Mouse (Mus musculus): ENCODE measurements around the gene Det1. TPM values are rescaled to one million over a fixed set of nuclear protein-coding genes. Genes with fewer than 3 reads are reported as not detected.

The Det1 gene
- total and polyA plus RNA-seq, 2 experiments from 2014 or later: 7.0 to 11.9 TPM

DNA sequence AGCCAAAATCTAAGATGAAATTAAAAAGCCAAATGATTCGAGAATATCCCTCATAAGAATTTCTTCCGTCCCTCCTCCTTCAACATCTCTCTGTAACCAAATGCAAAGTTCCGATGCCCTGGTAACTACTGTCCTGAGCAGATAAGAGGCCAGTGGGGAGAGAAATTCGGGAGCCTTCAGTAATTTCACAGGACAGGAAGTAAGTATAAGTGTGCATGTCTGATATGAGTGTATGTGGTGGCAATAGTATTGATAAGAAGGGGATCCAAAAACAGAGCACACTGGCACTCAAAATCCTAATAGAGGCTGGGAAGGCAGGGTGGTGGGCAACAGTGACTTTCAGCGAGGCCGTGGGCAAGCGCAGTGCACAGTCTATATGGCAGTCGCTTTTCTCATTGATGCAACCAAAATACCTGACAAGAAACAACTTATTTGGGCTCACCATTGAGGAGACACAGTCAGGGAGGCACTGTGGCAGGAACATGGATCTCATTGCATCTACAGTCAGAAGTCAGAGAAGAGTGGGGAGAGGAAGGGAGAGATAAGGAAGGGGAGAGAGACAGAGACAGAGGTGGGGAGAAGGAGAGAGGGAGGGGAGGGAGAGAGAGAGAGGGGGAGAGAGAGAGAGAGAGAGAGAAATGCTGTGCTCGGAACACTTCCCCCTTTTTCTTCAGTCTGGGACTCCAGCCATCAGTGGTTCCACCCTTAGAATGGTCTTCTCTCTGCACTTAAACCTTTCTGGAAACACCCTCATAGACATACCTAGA lies 47.1 kb downstream of the Det1 start:
- Histone ChIP-seq H3K27me3 (ENCODE audit: insufficient read depth, low read length) (no peaks in the 10 kb centered on the region), H3K36me3 (ENCODE audit: insufficient read depth) (no peaks in the 10 kb centered on the region), H3K4me2 (ENCODE audit: low read depth) (no peak overlapping the region), H3K9ac (no peak overlapping the region), H3K4me3 (ENCODE audit: low read depth, low read length) (no peak overlapping the region), H3K9me3 (ENCODE audit: low read length) (no peaks in the 10 kb centered on the region), H3K4me1 (ENCODE audit: insufficient read depth) (peaks cover 19% of the 10 kb centered on the region), H3K27ac (ENCODE audit: low read depth, low read length) (no peak overlapping the region)
- 74% methylated on average over 9 of the region's 9 CpGs for WGBS
- TF ChIP-seq CTCF (IDR thresholded peaks at IDR 0.05; ENCODE audit: low read depth): no peak
- DNase-seq (no peak), ATAC-seq (no peak)

DNA sequence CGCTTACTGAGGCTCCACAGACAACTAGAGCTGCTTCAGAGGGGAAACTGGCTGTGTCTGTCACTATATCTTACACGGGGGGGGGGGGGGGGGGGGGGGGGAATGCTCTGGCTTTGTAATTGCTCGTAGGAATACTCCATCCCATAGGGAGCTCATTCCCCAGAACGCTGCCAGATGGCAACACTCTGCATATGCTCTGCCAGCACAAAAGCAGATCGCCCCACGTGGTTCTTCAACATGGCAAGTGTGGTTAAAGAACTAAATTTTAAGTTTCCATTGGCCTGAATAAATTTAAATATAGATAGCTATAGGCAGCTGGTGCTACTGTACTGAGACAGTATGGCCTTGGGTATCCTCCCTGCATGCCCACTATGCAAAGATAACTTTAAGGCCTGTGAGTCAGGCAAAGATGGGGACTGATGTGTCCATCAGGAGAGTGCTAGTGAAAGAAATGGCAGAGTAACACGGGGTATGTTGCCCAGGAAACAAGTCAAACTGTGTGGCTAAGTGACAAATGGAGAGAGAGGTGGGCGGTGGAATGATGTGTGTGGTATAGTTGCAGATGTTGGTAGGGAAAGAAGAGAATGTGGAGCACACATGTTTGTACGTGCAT lies 49.1 kb downstream of the Det1 start:
- no peak overlapping the region for H3K4me3 ChIP-seq (ENCODE audit: low read depth, low read length)
- H3K4me1 ChIP-seq (ENCODE audit: insufficient read depth): peaks cover 19% of the 10 kb centered on the region
- no peak overlapping the region for H3K4me2 ChIP-seq (ENCODE audit: low read depth)
- 0 out of 2 replicates have a peak, but pooled peaks cover 6% of the 10 kb centered on the region for H3K36me3 ChIP-seq (ENCODE audit: insufficient read depth)
- no peaks in the 10 kb centered on the region for H3K27me3 ChIP-seq (ENCODE audit: insufficient read depth, low read length)
- WGBS: 22% methylated on average over 9 of the region's 9 CpGs
- DNase-seq (peak; percentile 93), ATAC-seq (peak; percentile 89)
- no peak overlapping the region for H3K9ac ChIP-seq
- no peak for TF ChIP-seq CTCF (IDR thresholded peaks at IDR 0.05; ENCODE audit: low read depth)
- H3K9me3 ChIP-seq (ENCODE audit: low read length): no peaks in the 10 kb centered on the region
- peak overlapping the region; percentile 86 for H3K27ac ChIP-seq (ENCODE audit: low read depth, low read length)

DNA sequence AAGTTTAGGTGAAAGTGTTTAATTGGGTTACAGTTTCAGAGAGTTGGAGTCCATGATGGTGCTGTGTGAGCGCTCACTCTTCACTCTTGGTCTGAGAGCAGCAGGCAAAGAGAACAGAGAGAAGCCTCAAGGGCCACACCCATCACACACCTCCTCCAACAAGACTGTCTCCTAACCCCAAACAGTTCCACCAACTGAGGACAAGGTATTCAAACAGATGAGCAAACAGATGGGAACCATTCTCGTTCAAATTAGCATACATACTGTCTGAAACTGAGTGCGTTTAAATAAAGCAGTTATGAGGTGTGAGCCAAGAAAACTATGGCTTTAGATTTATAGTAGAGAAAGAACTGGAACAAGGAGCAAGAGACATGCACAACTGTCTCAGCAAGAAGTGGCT lies 50.4 kb downstream of the Det1 start:
- Histone ChIP-seq H3K4me3 (ENCODE audit: low read depth, low read length) (no peak overlapping the region), H3K36me3 (ENCODE audit: insufficient read depth) (peaks cover 17% of the 10 kb centered on the region; the same call in 1 of the 2 replicates), H3K27me3 (ENCODE audit: insufficient read depth, low read length) (no peaks in the 10 kb centered on the region), H3K9me3 (ENCODE audit: low read length) (no peaks in the 10 kb centered on the region), H3K27ac (ENCODE audit: low read depth, low read length) (no peak overlapping the region), H3K4me1 (ENCODE audit: insufficient read depth) (peaks cover 18% of the 10 kb centered on the region), H3K9ac (no peak overlapping the region), H3K4me2 (ENCODE audit: low read depth) (no peak overlapping the region)
- WGBS: 71% methylated on average over 3 of the region's 3 CpGs
- no peak for TF ChIP-seq CTCF (IDR thresholded peaks at IDR 0.05; ENCODE audit: low read depth)
- DNase-seq: peak; percentile 39
- ATAC-seq: no peak

DNA sequence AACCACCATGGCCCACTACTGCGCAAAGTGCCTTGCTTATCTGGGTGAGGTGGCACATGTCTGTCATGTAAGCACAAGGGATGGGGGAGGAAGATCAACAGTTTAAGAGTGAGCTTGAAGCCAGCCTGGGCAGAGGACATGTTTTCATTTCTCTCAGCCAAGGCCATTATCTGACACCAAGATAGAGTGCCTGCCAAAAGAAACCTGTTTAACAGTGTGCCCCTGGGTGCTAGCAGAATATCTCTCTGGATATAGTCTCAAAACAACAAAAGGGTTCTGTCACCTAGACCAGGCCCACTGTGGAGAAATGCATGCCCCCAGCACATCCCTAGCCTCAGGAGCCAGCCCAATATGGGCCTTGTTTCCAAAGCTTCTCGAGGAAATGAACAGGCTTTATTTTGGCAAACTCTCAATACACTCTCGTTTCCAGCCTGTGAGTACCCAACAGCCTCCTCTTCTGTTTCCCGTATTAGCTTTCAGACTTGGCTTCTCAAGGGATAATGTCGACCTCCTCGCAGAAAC lies 52.4 kb downstream of the Det1 start:
- no peaks in the 10 kb centered on the region for H3K27me3 ChIP-seq (ENCODE audit: insufficient read depth, low read length)
- H3K27ac ChIP-seq (ENCODE audit: low read depth, low read length): no peak overlapping the region
- H3K4me3 ChIP-seq (ENCODE audit: low read depth, low read length): no peak overlapping the region
- 49% methylated on average over 6 of the region's 6 CpGs for WGBS
- peaks cover 31% of the 10 kb centered on the region for H3K36me3 ChIP-seq (ENCODE audit: insufficient read depth)
- no peak for TF ChIP-seq CTCF (IDR thresholded peaks at IDR 0.05; ENCODE audit: low read depth)
- no peak for DNase-seq
- H3K9me3 ChIP-seq (ENCODE audit: low read length): no peaks in the 10 kb centered on the region
- H3K9ac ChIP-seq: no peak overlapping the region
- H3K4me1 ChIP-seq (ENCODE audit: insufficient read depth): peaks cover 15% of the 10 kb centered on the region
- ATAC-seq: no peak
- no peak overlapping the region for H3K4me2 ChIP-seq (ENCODE audit: low read depth)

DNA sequence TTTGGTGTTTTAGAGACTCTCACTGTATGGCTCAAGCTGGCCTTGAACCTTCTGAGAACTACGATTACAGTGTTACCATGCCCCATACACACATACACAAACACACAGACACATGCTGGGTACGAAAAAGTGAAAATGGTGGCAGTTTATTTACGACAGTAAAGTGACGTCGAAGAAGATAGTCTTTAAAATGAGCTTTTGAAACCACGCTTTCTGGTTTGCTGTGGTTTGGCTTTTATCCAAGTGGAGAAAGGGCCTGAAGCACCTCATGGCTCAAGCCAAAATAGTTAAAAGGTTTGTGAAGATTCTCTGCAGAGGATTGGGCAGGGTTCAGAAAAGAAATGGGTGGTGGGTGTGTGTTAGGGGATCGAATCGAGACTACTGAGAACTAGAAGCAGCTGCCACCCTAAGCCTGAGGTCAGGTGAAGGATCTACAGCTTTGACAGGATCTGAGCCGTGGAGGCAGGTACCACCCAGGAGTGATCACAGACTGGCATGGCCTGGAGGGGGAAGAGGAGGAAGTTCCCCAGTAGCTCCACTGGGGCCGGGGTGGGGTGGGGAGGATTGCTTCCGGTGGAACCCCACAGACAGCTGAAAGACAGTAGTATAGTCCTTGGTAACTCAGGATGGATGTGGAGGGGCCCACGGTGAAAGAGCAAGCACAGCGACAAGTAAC lies 53.0 kb downstream of the Det1 start:
- H3K27me3 ChIP-seq (ENCODE audit: insufficient read depth, low read length): no peaks in the 10 kb centered on the region
- DNase-seq: no peak
- H3K9ac ChIP-seq: no peak overlapping the region
- peaks cover 37% of the 10 kb centered on the region for H3K36me3 ChIP-seq (ENCODE audit: insufficient read depth)
- no peak overlapping the region for H3K27ac ChIP-seq (ENCODE audit: low read depth, low read length)
- no peak overlapping the region for H3K4me3 ChIP-seq (ENCODE audit: low read depth, low read length)
- no peak for TF ChIP-seq CTCF (IDR thresholded peaks at IDR 0.05; ENCODE audit: low read depth)
- no peaks in the 10 kb centered on the region for H3K9me3 ChIP-seq (ENCODE audit: low read length)
- WGBS: 84% methylated on average over 13 of the region's 13 CpGs
- no peak overlapping the region for H3K4me2 ChIP-seq (ENCODE audit: low read depth)
- no peak for ATAC-seq
- H3K4me1 ChIP-seq (ENCODE audit: insufficient read depth): peaks cover 15% of the 10 kb centered on the region

DNA sequence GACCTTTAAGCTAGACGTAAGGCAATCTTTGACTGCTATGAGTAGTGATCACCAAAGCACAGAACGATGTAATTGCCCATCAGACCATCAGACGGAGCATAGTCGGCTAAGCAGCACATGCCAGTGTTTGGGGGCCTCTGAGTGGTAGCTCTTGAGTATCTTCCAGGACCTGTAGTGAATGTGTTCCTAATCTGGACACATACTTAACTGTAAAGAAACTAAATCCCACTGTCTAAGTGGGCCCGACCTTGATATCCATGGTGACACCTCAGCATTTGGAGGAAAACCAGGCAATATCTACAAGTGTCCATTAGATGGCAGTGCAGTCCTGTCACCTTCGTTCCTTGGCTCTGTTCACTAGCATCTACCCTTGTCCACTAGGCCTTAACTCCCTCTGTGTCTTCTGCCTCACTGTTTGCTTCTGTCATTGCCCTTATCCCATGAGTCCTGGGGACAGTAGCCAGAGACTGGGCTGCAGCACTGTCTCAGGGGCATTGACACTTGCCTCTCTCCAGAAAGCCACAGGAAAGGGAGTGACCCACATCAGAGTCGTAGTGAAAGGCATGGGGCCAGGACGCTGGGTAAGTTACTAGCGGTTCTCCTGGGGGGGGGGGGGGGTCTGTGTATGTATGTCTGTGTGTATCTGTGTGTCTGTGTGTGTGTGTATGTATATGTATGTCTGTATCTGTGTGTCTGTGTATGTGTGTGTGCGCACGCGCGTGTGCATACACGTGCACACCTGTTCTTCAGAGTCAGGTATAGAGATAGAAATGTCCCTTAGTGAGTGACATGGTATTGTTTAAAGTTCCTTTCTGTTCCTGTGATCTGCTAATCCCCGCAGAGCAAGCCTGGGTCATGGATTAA lies 55.5 kb downstream of the Det1 start:
- H3K4me1 ChIP-seq (ENCODE audit: insufficient read depth): no peaks in the 10 kb centered on the region
- peak; percentile 88 for ATAC-seq
- WGBS: 78% methylated on average over 15 of the region's 15 CpGs
- peak; percentile 98 for TF ChIP-seq CTCF (IDR thresholded peaks at IDR 0.05; ENCODE audit: low read depth)
- H3K36me3 ChIP-seq (ENCODE audit: insufficient read depth): peaks cover 39% of the 10 kb centered on the region
- peak; percentile 86 for DNase-seq
- H3K27ac ChIP-seq (ENCODE audit: low read depth, low read length): no peak overlapping the region
- no peak overlapping the region for H3K4me2 ChIP-seq (ENCODE audit: low read depth)
- H3K4me3 ChIP-seq (ENCODE audit: low read depth, low read length): no peak overlapping the region
- no peaks in the 10 kb centered on the region for H3K9me3 ChIP-seq (ENCODE audit: low read length)
- H3K9ac ChIP-seq: no peak overlapping the region
- H3K27me3 ChIP-seq (ENCODE audit: insufficient read depth, low read length): no peaks in the 10 kb centered on the region
